Mouse (Mus musculus) megakaryocyte progenitor cell, adult 5-6 weeks (primary cell): ENCODE measurements around the gene Ptpdc1. TPM values are rescaled to one million over a fixed set of nuclear protein-coding genes. Genes with fewer than 3 reads are reported as not detected.

Experiments
- ATAC-seq: replicated peaks from 2 replicates; pipeline ENCODE4 v1.8.0; 2016; ENCODE audit warnings: mild to moderate bottlenecking, moderate TSS enrichment, inconsistent platforms; ENCODE audit not compliant: poor library complexity
- total RNA-seq, 2 experiments: library from RNA; stranded (forward) in 1 of 2; stranded (reverse) in 1 of 2; fragments of 157-497, 149-512 nt in 1 of 2; fragments of 200-1000 nt in 1 of 2; gene quantifications; 2 replicates each; pipeline versions ENCODE4 v1.2.3 to v1.2.4; 2015 to 2017

The Ptpdc1 gene
- total RNA-seq (2015), result 3.3 and 4.4 TPM in 2 replicates
- 1.8 and 3.4 TPM in 2 replicates for total RNA-seq (2017)

DNA sequence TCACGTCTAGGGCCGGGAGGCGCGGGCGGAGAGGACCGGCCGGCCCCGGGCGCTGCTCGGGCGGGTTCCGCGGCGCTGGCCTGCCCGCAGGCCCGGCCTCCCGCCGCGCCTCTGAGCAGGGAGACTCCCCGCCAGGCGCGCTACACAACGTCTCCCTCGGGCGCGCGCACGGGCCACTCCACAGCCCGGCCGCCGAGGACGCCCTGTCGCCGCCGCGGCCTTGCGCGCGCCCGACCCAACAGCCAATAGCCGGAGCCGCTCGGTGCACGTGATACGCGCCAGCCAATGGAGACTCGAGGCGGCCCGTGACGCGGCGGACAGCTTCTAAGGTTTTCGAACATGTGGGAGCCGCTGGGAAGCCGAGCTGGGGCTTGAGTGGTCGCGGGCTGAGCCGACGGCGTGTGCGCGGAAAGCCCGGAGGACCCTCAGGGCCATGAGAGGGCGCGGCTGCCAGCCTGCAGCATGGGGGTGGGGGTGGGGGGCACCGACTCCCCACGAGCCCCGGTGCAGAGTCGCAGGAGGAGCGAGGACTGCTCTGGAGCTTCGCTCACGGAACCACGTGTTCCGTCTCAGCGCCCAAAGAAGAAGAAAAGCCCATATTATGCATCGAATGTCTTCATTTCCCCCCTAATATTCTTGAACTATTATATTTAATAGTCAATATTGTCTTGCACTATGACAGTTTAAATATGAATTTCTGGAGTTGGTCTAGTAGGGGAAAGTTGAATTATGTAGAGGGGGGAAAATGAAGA, at the start of gene Ptpdc1:
Ptpdc1 (minus strand) TSS at position 232 of the 752 bp plus-strand sequence.
- ATAC-seq, result peak; percentile 99

DNA sequence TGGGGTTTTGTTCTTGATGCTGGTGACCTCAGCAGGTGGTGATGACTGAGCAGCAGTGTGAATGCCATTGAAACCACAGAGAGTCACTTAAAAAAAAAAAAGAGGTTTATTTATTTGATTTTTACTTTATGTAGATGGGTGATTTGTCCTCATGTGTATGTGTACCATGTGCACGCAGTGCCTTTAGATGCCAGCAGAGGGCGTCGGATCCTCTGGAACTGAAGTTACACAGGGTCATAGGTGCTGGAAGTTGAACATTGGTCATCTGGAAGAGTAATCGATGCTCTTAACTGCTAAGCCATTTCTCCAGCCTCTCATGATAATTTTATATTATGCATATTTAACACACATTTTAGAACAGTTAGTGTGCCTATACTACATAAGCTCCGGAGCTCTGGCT, 49.1 kb upstream of the Ptpdc1 start:
- ATAC-seq, result no peak

DNA sequence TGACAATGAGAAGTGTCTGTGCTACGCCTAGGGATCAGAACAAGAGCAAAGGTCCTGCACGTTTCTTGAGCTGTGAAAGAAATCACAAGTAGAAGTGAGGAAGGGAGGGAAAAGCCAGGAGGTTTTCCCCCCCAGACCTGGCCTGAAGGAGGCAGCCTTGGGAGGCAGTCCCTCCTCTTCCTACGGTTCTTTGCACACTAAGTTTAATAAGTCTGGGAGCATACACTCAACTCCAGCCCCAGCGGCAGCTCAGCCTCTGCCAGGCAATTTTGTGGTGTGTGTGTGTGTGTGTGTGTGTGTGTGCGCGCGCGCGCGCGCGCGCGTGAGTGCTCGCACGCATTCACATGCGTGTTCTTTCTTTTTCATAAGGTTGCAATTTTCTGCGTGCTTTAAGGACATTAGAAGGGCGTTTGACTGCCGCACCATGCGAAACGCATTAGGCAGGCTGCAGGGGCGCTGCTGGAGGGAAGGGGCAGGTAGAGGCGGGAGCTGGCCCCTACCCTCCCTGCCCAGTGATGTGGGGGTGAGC, 46.9 kb upstream of the Ptpdc1 start:
- ATAC-seq, result no peak

DNA sequence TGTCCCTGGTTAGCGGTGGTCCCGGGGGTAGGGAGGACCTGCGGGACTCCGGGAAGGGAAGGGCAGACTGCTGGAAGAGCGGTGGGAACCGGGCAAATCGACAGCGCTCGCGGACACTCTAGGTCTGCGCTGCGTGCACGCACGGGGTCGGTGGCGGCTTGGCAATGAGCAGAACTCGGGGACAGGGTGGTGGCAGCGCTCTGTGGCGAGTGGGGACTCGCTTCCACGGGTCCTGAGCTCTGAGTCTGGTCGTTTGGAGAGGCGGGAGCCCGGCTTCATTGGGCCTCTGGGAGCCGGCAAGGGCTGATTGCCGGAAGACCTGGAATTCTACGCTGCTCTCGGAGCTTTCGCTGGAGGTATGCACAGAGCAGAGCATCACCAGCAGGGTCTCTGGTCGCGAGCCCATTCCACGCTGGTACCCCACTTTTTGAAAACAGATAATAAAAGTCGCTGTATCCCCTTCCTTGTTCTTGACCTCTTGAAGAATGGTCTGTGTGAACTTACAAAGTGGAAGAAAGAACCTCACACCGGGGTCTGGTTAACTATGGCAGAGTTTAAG, 43.6 kb upstream of the Ptpdc1 start:
- 0 out of 2 replicates have a peak, but pooled peaks have one; percentile 19 for ATAC-seq

DNA sequence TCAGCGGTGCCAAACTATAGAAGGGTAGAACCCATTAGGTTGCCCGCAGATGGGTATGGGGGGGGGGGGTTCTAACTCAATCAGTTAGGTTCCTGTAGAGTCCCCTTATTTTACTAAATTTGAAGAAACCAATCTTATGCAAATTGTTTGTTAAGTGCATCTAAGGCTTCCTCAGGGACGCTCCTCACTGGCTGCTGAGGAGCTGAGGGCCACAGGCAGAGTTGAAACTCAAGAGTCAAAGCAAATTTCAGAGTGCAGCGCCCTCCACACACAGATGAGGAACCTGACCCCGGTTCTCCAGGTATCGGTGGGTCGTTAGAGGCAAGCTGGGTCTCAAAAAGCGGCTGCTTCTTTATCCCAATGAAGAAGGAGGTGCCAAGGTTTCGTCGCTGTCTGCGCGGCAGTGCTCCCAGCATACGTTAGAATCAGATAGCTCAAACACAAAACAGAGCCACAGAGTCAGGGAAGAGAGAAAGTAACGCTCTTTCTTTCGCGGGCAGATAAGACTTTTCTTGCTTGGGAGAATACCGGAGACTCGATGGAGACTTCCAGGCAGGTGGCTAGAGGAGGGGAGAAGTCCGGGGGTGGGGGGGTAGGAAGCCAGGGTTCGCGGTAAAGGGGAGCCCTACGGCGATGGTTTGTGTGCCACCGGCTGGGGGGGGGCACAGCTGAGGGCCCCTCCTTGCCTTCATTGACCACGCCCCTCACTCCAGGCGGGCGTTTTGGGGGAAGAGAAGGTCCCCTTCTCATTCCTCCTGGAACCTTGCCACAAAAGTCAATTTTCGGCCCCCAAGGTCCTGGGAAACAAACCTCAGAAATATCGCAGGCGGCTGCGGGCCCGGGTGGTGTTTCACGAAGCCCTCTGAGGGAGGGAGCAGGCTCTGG, 42.9 kb upstream of the Ptpdc1 start:
- peak; percentile 27; the same call in 1 of the 2 replicates for ATAC-seq

DNA sequence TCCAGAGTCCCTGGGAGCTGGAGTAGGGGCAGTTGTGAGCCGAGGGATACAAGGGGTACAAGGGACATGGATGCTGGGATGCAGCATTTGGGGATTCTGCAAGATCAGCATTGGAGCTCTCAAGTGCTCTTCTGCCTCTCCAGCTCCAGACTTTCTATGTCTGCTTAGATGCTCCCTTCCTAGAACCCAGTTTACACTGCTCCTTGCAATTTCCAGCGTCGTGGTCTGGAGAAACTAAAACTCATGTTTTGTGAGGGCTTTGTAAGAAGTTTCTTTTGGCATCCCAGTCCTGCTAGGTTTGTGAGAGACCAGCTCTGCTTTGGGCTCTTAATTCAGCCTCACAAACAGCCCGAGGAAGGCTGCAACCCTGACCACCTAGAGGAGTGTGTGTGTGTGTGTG, 42.0 kb upstream of the Ptpdc1 start:
- no peak for ATAC-seq

DNA sequence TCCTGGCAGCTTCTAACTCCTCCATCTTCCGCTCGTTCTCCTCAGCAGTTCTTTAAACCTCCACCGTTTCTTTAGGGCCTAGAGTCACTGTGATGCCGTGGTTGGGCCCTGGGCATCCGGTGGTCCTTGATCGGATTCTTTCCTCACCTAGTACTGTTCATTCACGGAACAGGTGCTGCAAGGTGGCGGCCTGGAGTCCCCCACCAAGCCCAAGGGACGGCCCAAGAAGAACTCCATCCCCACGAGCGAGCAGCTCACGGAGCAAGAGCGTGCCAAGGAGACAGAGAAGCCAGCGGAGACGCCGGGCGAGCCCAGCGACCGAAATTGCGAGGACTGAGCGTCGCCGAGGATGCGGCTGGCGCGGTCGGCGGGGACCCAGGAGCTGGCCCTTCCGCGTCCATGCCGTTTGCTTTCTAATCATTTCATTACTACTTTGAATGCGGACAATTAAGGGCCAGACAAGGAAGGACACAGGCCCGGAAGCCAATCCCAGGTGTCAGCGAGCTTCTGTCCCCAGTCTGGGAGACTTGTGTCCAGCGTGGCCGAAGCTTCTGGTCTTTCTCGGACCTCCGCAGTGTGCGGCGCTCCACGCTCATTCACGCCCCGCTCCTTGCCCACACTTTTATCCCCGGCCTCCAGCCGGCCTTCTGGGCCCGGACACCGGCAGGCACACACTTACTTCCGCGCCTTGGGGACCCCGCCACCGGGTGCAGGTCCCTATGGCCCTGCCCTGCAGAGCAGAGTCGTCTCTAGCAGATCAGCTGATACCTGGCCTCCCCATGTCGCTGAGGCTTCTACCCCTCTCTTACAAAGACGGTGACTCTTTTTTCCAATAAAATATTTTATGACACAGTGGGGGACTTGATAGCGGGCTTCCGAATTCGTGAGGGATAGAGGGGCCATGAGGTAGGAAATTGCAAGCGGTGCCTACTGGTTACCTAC, 40.5 kb upstream of the Ptpdc1 start:
- no peak for ATAC-seq

DNA sequence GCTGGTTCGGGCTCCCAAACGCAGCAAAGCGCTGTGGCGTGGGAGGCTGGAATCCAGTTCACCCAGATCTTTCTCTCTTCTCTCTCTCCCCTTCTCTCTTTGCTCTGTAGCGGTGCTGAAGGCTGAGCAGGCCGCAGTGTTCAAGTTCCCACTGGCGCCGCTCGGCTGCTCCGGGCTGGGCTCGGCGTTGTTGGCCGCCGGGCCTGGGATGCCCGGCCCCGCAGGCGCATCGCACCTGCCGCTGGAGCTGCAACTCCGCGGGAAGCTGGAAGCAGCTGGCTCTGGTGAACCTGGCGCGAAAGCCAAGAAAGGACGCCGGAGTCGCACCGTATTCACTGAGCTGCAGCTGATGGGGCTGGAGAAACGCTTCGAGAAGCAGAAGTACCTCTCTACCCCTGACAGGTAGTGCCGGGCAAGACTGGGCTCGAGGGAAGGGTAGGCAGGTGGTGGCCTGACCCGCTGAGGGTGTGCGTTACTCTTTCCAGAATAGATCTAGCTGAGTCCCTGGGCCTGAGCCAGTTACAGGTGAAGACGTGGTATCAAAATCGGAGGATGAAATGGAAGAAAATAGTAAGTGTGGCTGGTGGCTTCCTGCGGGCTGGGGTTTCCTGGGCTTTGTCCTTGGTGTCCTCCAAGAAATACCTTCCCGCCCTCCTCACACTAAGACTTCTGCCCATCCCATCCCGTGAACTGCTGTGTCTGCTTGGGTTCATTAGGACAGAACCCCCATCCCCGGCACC, 39.6 kb upstream of the Ptpdc1 start:
- no peak for ATAC-seq

DNA sequence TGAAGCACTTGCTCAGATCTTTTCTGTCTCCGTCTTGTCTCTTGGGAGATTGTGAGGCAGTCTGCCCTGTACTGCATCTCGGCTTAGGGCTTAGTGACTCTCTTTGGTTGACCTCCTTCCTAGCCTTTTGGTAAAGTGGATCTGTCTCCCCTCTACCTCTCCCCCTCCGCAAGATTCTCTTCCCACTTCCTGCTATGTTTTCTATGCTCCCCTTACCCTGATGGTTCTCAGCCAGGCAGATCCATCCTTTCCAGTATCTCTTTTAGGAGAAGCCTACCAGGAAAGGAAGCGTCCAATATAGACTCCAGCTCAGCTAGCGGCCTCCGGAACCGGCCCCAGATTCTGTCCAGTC, 38.5 kb upstream of the Ptpdc1 start:
- no peak for ATAC-seq

DNA sequence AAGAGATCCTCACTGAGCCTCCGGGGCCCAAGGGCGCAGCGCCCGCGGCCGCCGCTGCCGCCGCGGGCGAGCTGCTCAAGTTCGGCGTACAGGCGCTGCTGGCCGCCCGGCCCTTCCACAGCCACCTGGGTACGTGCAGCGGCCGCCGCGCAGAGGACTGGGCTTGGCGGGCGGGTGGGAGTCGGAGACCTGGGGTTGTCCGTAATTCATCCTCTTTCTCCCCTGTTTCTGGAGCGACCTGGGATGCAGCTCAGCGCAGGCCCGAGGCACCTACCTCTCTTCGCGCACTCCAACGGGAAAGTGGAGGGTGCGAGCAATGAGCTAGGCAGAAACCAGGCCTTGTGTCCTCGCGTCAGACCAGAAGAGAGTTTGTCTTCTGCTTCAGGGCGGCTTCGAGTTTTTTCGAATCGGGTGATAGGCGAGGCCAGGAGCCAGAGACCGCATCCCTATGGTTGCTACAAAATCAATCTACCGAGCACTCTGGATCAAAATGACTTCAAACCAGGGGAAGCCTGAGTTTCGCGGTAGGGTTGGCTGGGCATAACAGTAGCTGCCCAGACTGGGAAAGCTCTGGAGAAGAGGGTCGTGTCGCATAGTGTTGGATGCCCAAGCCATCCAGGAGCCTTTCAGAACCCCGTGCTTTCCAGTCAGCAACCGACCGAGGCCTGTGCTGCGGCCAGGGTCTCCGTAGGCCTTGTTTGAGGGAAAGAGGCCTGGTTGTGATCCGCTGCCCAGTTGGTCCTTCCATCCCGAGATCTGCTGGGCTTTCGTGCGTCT, 37.9 kb upstream of the Ptpdc1 start:
- no peak for ATAC-seq

DNA sequence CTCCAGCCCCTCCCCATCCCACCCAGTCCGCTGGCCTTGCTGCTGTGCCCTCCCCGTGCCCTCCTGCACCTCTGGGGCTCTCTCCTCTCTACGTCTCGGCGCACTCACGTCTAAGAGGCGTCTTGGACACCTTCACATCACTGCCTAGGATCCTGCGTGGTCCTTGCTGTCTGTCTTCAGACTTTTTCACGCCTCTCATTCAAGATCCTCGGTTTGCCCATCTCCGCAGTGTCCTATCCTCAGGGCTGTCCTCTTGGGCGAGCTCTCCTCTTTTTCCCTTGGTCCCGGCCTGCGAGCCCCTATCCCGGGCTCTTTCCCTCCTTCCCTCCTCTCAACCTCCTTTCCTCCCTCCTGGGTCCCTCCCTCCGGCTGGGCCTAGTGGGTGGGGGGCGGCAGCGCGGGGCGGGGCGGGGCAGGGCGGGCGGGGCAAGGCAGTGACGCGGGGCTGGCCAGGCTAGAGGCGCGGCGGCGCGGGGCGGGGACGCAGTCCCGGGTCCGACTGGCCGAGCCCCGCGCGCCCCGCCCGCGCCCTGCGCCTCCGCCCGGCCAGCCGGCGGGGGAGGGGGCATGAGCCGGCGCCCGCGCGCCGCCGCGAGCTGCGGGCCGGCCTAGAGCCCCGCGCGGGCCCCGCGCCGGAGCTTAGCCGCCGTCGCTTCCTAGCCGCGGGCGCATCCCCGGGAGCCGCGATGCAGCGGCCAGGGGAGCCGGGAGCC, 37.1 kb upstream of the Ptpdc1 start, which contains the start of gene Barx1:
Barx1 (plus strand) TSS at position 568 of the 713 bp plus-strand sequence.
- ATAC-seq, result no peak

DNA sequence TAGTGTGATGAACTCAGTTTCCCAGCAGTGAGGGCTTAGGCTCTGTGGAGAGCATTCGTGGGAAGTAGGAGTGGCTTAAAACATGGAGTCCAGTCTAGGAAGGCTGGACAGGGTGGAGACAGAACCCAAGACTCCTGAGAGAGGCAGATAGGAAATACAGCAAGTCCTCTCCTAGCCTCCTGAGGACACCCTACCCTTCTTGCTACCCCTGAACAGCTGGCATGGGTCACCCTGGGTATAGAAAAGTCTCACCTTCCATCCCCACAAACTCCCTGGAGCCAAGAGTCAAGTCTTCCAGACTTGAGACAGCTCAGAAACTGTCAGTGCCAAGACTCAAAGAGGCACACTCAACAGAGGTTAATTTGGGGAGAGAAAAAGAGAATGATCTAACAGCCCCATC, 36.1 kb upstream of the Ptpdc1 start:
- ATAC-seq, result no peak

DNA sequence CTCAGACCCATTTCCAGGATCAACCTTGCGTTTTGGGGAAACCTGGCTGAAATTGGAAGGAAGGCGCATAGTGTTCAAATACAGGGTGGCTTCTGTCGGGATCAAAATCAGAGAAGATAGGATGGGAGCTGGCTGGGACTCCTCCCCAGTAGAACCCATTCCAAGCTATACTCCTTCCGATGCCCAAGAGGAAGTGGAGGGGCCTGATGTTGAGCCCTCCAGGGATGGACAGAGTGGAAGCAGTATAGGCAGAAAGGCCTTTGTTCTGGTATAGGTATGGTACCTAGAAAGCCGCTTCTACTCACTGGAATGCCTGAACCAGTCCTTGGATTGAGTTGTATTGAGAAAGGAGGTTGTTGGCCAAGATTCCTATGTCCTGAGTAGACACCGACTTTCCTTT, 35.3 kb upstream of the Ptpdc1 start:
- ATAC-seq, result no peak

DNA sequence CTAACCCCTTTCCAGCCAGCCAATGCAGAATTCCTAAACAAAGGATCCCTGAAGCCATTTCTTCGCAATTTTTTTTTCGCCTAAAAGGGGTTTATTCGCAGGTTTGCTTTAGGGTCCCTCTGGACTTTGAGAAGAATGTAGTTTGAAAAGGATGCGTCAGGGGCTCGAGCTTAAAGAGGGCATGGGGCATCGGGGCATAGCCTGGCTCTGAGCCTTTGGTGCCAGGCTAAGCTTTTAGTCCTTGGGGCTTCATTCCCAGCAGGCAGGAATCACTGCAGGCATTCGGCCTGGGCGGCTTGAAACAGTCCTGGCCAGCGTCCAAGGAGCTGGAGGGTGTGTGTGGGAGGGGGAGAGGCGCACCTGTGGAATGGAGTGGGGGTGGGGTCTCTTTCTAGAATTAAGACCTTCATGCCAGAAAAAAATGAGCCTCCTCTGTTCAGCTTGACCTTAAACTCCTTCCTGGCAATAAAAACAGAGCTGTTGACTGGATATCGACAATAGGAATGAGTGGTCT, 34.8 kb upstream of the Ptpdc1 start:
- ATAC-seq, result no peak

DNA sequence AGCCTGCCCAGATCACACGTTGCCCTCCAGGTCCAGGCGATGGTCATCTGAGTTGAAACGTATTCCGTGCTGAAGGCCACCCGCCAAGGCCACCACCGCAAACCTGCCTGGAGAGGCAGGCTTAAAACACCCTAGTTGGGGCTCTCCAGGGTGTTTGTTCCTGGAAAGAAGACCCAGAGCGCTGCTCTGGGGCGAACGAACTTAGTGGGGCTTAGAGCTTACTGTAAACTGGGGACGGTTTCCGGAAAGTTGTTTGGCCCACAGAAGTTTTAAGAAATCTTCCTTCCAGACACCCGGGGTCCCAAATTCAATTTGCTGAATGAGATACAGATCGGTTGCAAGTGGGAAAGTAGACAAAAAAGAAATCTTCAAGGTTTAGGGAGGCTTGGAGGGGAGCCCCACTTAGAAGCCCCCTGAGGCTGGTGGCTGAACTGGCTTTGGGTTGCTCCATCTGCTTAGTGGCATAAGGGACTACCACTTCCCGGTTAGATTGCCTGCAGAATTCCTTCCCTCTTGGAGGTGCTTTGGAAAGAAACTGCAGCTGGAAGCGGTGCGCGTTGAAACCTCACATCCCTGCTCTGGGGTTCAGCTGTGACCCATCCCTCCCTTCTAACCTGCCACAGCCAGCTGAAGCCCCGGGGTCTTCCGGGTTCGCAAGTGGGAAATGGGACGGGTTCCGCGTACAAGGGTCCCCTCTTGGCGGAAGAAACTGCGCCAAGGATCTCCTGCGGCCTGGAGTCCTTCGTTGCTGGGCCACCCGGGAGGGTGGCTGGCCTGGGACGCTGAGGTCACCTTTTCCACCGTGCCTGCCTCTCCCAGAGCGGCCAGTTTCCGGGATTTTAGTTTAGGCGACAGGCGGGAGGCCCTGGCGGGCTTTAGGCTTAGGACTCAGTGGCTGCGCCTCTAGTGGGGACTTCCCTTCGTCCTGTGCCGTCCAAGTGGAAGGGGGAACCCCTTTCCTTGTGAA, 34.1 kb upstream of the Ptpdc1 start:
- ATAC-seq, result no peak

DNA sequence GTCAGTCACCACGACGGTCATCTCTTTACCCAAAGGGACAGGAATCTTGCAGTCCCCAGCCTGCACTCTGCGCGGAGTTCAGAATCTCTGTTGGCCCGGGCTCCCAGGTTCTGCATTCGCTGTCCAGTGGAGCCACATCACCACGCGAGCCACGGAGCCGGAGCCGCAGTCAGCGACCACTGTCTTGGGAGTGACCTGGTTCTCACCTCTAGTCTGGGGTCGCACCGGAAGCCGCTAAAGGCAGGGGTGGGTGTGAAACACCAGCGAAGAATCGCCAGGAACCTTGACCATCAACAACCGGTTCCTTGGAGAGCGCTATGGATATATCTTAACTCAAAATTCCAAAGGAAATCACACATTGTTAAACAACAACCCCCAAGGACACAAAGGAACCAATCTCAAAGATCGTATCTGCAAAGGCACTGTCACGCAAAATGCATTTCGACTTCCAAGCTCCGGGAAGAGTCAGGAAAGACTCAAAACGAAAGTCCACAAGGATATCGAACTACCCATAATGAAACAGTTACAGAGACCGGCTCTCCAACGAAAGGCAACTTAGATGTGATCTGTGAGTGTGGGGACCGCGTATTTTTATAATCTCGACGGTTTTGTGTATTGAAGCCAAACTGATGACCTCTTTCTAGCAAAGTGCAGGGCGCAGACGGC, 33.3 kb upstream of the Ptpdc1 start:
- no peak for ATAC-seq
